Mouse (Mus musculus): ENCODE measurements around the gene Sp100.

Sp100 gene

DNA sequence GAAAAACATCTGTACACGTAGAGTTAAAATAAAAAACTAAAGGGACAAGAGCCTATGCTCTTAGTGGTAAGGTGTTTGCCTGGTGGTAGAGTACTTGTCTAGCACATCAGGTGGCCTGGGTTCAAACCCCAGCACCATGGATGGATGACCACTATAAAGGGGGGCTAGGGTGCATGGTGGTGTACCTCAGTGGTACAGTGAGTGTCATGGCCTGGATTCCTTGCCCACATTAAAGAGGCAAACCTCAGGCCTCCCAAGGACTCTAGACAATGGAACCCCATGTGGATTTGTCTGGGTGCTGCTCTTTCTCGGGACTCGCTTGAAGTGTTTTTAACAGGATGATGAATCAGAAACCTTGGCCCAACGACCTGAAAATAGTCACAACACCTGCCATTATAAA lies 52.7 kb downstream of the Sp100 start:
- DNase-seq (ENCODE audit: low spot score), result no peak

DNA sequence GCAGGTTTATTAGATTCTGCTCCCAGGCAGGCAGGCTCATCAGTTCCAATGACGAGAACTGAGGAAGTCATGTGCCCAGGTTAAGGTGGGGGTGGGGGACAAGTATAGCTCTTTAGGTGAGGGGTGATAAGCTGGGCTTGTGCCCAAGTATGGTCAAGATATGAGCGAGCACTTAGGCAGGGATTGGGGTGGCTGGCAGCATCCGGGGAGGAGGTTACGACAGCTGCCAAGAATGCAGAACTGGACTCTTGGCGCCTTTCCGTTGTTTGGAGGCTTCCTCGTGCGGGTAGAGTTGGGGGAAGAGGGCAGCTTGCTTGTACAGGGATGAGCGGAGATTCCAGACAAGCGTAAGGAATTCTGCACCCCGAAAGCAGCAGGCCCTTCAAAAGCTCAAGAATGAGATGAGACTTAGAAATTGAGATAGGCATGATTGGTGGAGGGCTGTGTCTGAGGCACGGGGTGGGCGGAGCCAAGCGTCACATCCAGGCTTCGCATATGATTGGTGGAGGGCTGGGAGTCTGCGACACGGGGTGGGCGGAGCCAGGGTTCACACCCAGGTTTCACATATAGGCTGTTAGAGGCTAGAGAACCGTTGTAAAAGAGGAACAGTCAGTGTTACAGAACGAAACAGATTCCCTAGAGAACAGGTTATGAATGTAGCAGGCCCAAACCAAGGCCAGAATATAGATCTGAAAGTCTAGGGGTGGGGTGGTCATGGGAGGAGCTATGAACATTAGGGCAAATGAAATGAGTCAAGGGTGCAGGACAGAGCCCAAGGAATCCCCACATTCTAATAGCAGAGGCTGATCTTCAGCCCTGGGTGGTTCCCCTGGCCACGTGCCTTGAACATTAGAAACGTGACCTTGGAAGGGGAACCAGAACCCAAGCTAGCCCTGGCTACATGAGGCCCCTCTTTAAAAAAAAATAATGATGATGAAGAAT lies 53.7 kb downstream of the Sp100 start:
- DNase-seq (ENCODE audit: low spot score), result peak; percentile 56

DNA sequence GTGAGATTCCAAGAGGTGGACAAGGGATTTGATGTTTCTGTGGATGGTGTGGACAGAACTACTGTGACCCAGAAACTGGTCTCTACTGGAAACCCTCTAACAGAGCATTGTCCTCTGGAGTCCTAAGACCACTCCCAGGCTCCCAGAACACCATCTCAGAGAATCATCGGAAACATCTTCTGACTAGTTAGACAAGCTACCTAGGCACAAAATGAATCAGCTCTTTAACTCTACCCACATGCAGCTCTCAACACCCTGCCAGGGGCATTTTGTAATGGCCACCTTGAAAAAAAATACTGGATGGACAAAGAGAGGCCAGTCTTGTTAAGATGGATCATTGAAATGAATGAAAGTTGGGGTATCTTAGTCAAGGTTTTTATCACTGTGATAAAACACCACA lies 55.8 kb downstream of the Sp100 start:
- no peak for DNase-seq (ENCODE audit: low spot score)

DNA sequence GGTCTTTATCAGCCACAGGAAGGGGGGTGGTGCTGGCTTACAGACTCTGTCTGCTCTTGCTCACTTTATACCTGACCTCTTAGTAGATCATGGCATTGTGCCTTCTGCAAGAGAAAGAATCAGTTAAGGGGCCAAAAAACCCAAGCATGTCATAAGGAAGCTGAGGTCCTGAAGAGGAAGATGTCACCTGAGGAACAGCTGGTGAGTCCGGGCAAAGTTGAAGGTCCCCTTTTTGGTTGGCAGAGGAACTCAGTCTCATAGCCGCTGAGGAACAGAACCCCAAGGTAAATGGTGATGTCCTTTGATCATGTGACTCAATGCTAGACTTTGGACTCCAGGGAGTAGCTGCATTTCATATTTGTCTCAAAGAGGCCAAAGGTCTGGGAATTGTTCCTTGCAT lies 57.0 kb downstream of the Sp100 start:
- no peak for DNase-seq (ENCODE audit: low spot score)

DNA sequence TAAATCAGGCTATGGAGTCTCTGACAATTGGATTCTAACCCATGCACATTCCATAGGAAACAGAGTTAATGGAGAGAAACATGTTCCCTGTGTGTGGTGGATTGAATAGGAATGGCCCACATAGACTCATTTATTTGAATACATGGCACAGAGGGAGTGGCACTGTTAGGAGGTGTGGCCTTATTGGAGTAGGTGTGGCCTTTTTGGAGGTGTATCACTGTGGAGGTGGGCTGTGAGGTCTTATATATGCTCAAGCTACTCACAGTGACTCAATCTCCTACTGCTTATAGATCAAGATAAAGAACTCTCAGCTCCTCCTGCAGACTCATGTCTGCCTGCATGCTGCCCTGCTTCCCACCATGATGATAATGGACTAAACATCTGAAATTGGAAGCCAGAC lies 64.7 kb downstream of the Sp100 start:
- DNase-seq (ENCODE audit: low spot score), result no peak

DNA sequence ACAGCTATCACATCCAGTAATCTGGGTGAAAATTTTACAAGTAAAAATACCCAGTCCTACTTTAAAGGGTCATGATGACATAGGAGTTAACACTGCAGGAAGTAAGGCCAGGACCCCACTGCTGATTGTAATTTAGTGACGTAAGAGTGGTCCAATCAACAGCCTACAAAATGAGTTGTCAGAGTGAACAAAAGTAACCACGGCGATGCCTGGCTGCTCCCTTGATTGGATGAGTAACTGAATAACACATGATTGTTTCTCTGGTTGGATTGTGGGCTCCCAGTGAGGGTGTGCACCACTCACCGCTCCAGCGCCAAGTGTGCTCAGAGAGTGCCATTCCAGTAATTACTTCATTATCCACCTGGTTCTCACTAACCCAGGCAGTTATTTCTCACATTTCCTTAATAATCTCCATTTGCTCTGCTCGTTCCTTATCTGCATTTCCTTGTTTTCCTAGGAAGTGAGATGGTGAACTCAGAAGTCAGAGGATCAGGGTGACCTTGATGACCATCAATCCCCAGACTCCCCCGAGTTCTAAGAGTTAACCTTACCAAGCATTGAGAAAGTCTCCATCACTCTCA lies 66.7 kb downstream of the Sp100 start:
- DNase-seq (ENCODE audit: low spot score), result no peak

DNA sequence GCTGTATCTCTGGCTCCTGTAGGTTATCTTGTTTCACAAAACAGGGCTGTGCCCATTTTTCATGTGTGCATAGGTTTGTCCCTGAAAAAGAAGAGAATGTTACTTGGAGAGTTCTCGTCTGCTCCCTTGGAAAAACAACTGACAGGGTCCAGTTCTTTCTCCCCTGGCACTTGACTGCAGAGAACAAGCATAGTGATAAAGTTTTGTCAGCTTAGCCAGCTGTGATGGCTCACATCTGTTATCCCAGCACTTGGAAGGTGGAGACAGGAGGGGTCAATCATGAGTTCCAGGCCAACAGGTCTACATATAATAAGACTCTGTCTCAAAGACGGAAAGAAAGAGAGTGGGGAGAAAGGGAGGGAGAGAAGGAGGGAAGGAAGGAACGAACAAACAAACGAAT lies 69.3 kb downstream of the Sp100 start:
- DNase-seq (ENCODE audit: low spot score), result no peak

DNA sequence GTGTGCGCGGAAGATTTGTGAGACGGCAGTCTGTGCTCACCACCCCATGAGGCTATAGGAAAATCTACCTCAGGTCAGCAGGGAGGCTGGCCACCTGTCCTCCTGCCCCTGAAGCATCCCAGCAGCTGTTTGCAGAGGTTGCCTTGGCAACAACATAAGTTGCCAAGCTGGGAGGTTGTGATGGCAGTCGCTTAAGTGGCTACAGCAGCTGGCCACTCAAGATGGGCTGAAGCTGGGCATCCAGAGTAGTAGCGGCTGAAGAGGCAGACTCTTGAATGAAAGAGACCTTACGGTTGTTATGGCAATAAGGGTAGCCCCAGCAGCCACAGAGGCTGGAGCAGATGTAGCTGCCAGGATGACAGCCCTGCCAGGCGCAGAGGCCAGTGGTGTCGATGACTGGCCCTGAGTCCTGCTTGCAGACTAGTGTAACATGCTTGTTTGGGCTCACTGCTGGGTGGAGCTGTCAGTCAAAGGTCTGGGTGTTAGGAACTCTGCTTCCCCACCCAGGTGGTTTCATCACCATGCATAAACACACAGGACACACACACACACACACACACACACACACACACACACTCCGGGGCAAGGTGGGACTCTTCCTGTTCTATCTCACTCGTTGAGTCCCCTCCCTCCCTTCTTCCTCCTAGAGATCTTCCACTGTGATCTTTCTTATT lies 70.6 kb downstream of the Sp100 start:
- DNase-seq (ENCODE audit: low spot score), result no peak

DNA sequence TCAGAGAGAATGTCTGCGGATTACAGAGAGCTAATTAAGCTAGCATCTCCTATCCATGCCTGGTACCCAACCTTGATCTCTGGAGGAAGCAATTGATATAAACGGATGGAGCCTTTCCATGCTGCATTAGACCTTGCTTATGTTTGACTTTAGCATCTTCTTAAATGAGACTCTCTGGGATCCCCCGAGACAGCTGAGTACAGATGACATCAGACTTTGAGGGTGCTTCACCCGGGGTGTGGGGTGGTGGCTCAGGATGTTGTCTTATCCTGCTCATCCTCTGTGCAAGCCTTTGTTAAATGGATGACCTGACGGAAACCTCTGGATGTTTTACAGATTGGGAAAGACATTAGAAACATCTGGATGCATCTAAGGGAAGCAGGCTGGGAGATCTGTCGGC lies 80.7 kb downstream of the Sp100 start:
- DNase-seq (ENCODE audit: low spot score), result no peak

DNA sequence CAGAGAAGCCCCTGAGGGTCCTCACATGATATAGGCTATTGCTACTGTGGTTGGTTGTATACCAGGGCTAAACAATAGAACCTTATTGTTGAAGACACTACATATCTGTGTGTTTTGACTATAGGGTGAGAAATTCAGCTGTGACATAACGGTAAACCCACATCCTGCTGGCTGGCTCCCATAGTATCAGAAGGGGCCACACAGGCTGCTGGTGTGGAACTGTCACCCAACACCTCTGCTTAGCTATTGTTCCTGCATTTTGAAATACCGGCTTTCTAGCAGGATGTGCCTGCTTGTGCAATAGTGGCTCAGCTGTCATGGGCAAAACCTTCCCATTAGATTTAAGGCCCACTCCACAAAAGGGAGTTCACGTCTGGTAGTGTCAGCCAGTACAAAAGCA lies 82.8 kb downstream of the Sp100 start:
- no peak for DNase-seq (ENCODE audit: low spot score)

DNA sequence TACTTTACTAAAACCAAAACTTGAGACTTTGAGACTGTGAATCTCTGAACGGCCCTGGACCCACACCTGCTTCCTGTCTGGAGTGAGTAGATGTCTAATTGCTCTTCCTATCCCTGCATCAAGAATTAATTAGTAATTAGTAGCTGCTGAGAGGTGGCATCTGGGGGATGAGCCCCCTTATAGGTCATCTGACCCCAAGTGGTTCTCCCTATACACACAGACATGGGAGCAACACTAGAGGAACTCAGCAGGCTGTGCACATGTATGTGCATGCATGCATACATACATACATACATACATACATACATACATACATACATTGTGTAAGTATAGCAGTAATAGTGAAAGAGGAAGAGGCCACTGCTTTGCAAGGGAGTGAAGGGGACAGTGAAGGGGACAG lies 84.7 kb downstream of the Sp100 start:
- DNase-seq (ENCODE audit: low spot score), result no peak

DNA sequence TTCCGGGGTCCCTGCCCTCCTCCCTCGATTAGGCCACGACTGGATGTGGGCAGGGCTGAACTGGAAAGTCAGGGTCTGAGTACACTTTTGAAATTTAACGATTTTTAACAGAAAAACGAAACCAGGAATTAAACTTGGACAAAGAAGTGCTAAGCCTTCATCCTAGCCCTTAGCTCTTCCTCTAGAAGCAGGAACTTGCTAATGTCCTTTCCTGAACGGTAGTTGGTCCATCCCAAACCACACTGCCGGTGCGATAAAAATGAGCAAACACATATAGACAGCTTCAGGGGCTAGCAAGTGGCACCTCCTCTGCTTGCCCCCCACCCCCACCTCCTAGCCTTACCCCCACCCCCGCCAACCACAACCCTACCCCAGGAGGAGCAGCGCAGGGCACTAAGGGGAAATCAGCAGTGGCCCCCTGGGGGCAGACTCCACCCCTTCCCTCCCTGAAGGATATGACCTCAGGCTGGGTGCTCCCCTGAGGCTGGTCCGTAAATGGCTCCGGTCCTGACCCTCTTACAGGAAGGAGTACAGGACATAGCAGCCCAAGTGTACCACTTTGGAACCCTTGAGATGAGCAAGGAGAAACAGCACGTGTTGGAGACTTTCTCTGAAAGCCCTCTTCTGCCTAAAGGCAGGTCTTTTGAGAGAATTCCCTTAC lies 85.8 kb downstream of the Sp100 start:
- DNase-seq (ENCODE audit: low spot score), result no peak

DNA sequence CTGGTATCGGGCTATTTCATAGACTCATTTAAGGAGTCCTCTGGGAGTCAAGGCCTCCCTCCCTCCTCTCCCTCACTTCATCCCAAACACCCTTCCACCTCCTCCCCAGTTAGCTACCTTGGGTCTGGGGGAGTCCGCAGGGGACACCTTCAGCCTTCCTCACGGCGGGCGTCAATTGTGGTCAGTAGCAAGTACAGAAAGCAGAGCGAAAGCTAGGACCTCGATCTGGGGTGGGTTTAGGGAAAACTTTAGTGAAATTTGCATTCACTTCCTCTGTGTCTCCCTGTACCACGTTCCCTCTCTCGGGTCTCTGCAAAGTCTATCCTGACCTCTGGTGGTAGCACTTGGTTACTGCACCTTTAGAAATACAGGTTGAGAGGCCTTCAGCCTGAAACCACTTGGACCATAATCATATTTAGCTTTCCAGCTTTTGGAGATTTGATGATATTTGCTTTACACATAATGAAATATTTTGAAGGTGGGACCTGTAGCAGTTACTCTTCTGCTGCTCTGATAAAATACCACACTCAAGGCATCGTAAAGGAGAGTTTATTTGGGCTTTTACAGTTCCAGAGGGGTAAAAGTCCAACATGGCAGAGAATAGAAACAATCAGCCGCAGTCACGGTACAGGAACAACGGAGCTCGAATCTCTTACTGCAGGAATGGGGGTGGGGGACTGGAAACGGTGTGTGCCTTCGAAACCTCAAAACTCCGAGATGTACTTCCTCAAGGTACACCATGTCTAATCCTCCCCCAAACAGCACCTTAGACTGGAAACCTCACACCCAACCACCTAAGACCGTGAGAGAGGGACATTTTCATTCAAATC lies 86.8 kb downstream of the Sp100 start:
- DNase-seq (ENCODE audit: low spot score), result peak; percentile 74

DNA sequence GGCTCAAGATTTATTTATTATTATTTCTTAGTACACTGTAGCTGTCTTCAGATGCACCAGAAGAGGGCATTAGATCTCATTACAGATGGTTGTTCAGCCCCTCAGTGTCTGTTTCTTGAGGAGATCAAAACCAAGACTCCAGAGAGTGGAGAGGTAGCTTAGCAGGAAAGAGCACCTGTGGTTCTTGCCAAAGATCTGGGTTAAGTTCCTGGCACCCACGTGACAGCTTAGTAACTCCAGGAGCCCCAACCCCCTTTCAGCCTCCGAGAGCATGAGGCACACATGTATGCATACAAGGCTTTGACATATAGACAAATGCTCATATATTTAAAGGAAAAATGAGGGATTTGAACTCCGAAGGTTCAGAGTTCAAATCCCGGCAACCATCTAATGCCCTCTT lies 89.2 kb downstream of the Sp100 start:
- no peak for DNase-seq (ENCODE audit: low spot score)

DNA sequence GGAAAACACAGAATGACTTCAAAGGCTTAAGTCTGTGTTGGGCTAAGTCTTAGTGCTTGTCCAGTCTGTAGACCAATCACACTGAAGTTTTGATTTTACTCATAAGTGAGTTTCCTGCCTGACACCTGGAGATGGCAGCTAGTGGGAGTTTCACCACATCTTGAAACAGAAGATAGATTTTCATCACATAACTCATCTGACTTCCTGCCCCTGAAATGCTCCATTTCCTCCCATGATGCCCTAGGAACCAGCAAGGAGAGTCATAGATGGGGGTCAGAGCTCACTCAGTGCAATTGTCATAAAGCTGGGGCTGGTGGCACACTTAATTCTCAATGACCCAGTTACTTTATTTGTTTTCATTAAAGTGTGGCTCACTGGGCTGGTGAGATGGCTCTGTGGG lies 90.0 kb downstream of the Sp100 start:
- no peak for DNase-seq (ENCODE audit: low spot score)

DNA sequence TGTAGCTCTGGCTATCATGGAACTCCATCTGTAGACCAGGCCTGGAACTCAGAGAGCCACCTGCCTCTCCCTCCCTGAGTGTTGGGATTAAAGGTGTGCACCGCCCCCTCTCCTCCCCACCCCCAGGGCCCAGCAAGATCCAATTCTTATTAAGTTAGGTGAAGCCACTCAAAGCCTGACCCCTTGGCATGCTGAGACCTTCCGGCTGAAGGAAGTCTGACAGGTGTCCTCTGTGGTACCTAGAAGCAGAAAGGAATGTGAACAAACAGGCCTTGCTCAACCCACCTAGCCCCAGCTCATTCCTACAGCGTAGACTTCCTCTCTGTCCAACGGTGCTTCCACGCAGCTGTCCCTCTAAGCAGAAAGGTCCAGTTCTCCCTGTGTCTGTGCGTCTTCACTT lies 91.1 kb downstream of the Sp100 start:
- no peak for DNase-seq (ENCODE audit: low spot score)

DNA sequence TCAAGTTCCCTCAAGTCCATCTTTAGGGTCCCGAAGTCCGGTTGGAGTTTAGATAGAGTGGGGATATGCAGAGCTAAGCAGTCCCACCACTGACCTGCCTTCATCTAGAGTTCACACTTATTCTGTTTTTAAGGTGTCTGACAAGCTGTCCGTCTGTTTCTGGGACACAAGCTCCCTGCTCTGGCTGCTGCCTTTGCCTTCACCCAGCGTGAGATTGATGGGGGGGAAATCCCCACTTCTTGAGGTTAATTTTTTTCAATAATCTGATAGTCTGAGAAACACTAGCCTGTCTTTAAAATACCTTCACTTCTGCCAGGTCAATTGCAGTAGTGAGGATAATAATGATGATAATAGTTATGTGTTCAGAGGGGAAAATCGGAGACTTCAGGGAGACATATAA lies 92.5 kb downstream of the Sp100 start:
- DNase-seq (ENCODE audit: low spot score), result no peak

DNA sequence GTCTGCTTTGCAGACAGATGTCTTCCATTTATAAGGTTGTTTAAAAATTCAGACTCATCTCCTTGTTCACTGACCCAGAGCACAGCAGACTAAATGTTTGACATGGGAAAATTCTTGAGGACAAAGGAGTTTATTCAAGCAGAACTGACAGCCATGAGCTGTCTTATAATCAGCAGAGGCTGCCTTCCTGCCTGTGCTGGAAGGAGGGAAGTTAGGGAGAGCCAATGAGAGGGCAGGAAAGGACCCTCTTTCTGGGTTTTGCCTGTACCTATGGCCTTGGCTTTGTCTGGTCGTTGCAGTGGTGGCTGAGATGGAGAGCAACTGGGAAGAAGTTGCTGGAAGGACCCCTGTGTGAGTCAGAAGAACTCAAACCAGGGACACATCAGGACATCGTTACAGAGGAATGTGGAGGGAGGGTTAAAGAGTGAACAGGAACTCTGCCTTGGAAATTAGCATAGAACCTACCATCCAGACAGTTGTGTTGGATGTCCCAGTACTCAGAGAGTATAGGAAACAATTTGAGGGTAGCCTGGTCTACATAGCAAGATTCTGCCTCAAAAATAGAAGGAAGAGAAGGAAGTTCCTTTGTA lies 93.2 kb downstream of the Sp100 start:
- DNase-seq (ENCODE audit: low spot score), result no peak

DNA sequence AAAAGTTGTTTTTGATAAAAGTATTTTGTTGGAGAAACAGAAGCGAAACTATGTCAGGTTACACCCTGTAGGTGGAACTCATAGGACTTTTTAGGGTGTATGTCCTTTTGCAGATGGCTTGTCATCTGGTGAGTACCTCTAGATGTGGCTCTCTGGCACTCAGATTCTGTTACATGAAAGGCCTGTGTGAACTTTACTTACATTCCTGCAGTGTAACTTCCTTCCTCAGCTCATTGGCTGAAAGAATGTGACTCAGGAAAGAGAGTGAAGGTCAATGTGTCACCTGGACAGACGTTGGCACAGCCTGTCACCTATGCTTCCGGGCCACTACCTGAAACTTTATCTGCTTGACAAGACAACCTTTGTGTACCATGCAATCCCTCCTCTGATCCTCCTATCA lies 94.8 kb downstream of the Sp100 start:
- no peak for DNase-seq (ENCODE audit: low spot score)

DNA sequence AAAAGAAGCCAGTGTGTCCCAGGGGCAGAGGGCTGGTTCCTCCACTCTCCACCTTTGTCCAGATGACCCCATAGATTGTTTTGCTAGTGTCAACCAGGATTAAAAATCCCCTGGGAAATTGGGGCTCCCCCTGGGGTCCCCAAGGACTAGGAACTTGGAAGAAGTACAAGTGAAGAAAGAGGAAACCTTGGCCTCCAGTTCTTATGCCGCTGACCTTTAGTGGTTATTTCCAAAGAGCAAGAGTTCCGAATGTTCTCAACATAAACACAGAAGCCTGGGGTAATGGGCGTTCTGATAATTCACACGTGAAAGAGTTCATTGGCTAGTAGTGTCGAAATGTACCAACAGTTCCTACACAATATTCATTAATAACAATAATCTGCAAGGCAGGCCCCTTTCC lies 96.7 kb downstream of the Sp100 start:
- no peak for DNase-seq (ENCODE audit: low spot score)

DNA sequence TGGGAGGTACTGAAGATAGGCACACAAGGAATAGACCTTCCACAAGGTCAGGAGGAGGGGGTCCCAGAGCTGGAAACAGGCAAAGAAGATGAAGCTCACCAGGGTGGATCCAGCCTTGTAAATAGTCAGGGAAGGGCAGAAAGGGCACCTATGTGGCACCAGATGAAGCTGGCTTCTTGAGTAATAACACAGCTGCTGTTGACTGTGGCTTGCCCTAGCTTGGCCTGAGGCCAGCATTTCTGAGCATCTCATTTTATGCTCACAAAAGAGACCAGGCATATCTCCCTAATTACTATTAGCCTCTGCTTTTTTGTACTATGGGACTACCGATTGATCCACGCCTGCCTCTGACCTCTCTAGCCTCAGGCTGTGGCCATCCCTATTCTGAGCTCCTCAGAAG lies 100.0 kb downstream of the Sp100 start:
- DNase-seq (ENCODE audit: low spot score), result no peak
